Mouse (Mus musculus) thymus, adult 2 months (tissue): Measurements from ENCODE around the gene Ing4.

Experiments used
- CTCF ChIP-seq: fragments of 200-500 bp; IDR thresholded peaks from 2 replicates; pipeline ENCODE4 v1.5.1; 2012; ENCODE audit warnings: mild to moderate bottlenecking, control low read depth, low read length, moderate library complexity, borderline replicate concordance; ENCODE audit not compliant: control insufficient read depth, poor library complexity, insufficient read depth; ENCODE audit errors: extremely low read depth
- POLR2A ChIP-seq: fragments of 200-500 bp; IDR thresholded peaks from 2 replicates; pipeline ENCODE4 v1.6.1; 2012; ENCODE audit warnings: mild to moderate bottlenecking, low read length, control low read depth, moderate library complexity; ENCODE audit not compliant: control insufficient read depth, poor library complexity, insufficient read depth; ENCODE audit errors: extremely low read depth

DNA sequence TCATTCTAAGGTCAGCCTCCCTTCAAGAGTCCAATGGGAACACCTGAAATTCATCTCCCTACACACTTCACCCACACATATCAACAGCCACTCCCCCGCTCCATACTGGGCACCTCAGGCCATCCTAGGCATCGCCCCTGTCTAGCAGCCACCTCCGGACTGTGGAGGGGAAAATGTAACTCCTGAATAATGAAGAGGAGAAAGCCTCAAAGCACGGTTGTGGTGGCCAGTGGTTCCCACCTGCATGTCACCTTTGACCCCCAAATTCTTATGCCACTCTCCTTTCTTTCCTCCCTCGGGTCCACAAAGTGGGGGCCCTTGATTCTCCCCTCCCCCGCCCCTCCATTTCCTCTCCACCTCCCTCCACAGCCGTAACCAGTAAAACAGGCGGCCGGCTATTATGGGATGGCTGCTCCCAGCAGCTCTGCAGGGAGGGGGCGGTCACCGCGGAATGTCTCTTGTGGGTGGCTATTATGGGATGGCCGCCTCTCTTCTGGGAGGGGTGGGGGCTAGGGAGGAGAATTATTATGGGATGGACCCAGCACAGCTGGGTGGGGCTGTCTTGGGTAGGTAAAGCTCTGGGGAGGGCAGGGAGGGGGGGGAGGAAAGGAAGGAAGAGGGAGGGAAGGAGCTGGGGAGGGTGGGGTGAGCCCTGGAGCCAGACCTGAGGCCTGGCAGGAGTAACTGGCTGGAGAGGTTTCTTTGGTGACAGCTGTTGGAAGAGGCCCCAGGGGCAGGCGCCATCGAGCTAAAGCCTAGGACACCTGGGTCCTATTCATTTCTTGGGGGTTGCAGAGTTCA, 50.2 kb downstream of the Ing4 start:
- TF ChIP-seq CTCF (0 out of 2 replicates have a peak, but pooled peaks have one; percentile 10), POLR2A (0 out of 2 replicates have a peak, but pooled peaks have one; percentile 22)
